Mouse (Mus musculus) liver, embryonic 14.5 days (tissue): ENCODE measurements around the gene Haspin. TPM values are rescaled to one million over a fixed set of nuclear protein-coding genes. Genes with fewer than 3 reads are reported as not detected.

Experiments used
- ATAC-seq: fragments of 200-750 bp; cut with Nextera tagmentation; 2 replicates; pipeline ENCODE4 v1.8.0; 2017; ENCODE audit warnings: moderate number of reproducible peaks, mild to moderate bottlenecking, moderate library complexity; ENCODE audit not compliant: insufficient read depth
- DNase-seq, 3 experiments: peaks; one replicate each; pipeline ENCODE4 v3.0.0-alpha.2; 2012 to 2013; ENCODE audit warnings: low read depth in 3 of 3, low spot score in 3 of 3
- H3K27ac ChIP-seq: fragments of 300-500 bp; sonication (generic); 2 replicates; pipeline ENCODE4 v1.5.1; 2014; ENCODE audit warnings: moderate library complexity, mild to moderate bottlenecking, control low read depth, inconsistent platforms
- H3K27me3 ChIP-seq: fragments of 300-500 bp; sonication (generic); 2 replicates; pipeline ENCODE4 v1.6.1; 2014; ENCODE audit warnings: mild to moderate bottlenecking, low read length, moderate library complexity; ENCODE audit not compliant: control insufficient read depth, insufficient read depth
- H3K36me3 ChIP-seq: fragments of 300-500 bp; sonication (generic); replicated peaks from 2 replicates; pipeline ENCODE4 v1.6.1; 2014; ENCODE audit warnings: low read depth; ENCODE audit not compliant: control insufficient read depth, insufficient read depth
- H3K4me1 ChIP-seq, 2 experiments: fragments of 200-500 bp in 1 of 2; fragments of 300-500 bp in 1 of 2; sonication (generic) in 1 of 2; replicated peaks; 2 replicates each; pipeline ENCODE4 v1.6.1; 2012 to 2014; ENCODE audit warnings: antibody characterized with exemption in 1 of 2, inconsistent platforms in 1 of 2, low read length in 1 of 2; ENCODE audit not compliant: control insufficient read depth in 2 of 2, insufficient read depth in 2 of 2
- H3K4me2 ChIP-seq: fragments of 300-500 bp; sonication (generic); 2 replicates; pipeline ENCODE4 v1.6.1; 2014; ENCODE audit warnings: low read depth, mild to moderate bottlenecking, control low read depth, moderate library complexity
- H3K4me3 ChIP-seq, 2 experiments: fragments of 200-500 bp in 1 of 2; fragments of 300-500 bp in 1 of 2; sonication (generic) in 1 of 2; 2 replicates each; pipeline ENCODE4 v1.5.1; 2012 to 2014; ENCODE audit warnings: low read depth in 2 of 2, low read length in 2 of 2, mild to moderate bottlenecking in 2 of 2, control low read depth in 1 of 2, inconsistent platforms in 1 of 2, moderate library complexity in 1 of 2; ENCODE audit not compliant: insufficient read depth in 1 of 2
- H3K9ac ChIP-seq: fragments of 300-500 bp; sonication (generic); replicated peaks from 2 replicates; pipeline ENCODE4 v1.6.1; 2014; ENCODE audit warnings: mild to moderate bottlenecking, control low read depth, moderate library complexity
- H3K9me3 ChIP-seq: fragments of 300-500 bp; sonication (generic); 2 replicates; pipeline ENCODE4 v1.6.1; 2016; ENCODE audit warnings: low read length, mixed read lengths; ENCODE audit not compliant: control insufficient read depth
- CTCF ChIP-seq: IDR thresholded peaks from 2 replicates; pipeline ENCODE4 v1.5.1; 2016; ENCODE audit warnings: antibody characterized with exemption, low read depth, control low read depth
- EP300 ChIP-seq: IDR thresholded peaks from 2 replicates; pipeline ENCODE4 v1.6.1; 2016; ENCODE audit warnings: antibody characterized with exemption, low read depth
- WGBS: fragments of 180-500 bp; shearing (Covaris S2); extraction: QIAGEN DNeasy Blood & Tissue Kit; methylation state at CpG from one replicate; pipeline ENCODE4 v1.1.7; 2014; ENCODE audit not compliant: insufficient replicate concordance; 5-methylcytosine and 5-hydroxymethylcytosine counted together
- polyA plus RNA-seq, 2 experiments: library from polyadenylated mRNA; depleted of rRNA in 1 of 2; stranded (reverse) in 1 of 2; unstranded in 1 of 2; fragments of >200 nt; fragmentation: Nextera tagmentation in 1 of 2; extraction: Ambion mirVana in 1 of 2; gene quantifications; 2 replicates each; pipeline versions ENCODE4 v1.2.1 to v1.2.3; 2012 to 2014

Gene Haspin
- polyA plus RNA-seq, 2 experiments, result 5.7 to 10.5 TPM

- Histone ChIP-seq H3K4me3 (no peak overlapping the region), H3K9me3 (no peaks in the 10 kb centered on the region), H3K4me1 (peaks cover 21 to 27% of the 10 kb centered on the region in 2 experiments), H3K36me3 (peaks cover 24% of the 10 kb centered on the region), H3K27ac (no peak overlapping the region), H3K4me2 (no peak overlapping the region), H3K9ac (no peak overlapping the region), H3K27me3 (no peaks in the 10 kb centered on the region)
- DNase-seq (no peak), ATAC-seq (no peak)
- 45% methylated on average over 6 of the region's 6 CpGs for WGBS
- no peak for TF ChIP-seq EP300
- no peak for TF ChIP-seq CTCF
These were observed 5.1 kb downstream of the Haspin start for GRCm38 (mm10) chr11:73132999-73133398.

GRCm38 (mm10) chr11:73131020-73131419 is 7.1 kb downstream of the Haspin start:
- peaks cover 20% of the 10 kb centered on the region for H3K36me3 ChIP-seq
- no peaks in the 10 kb centered on the region for H3K27me3 ChIP-seq
- H3K4me3 ChIP-seq, result no peak overlapping the region
- no peak for ATAC-seq
- H3K4me1 ChIP-seq, result peaks cover 13 to 18% of the 10 kb centered on the region in 2 experiments
- DNase-seq, result no peak
- WGBS, result 46% methylated on average over 7 of the region's 7 CpGs
- H3K4me2 ChIP-seq, result no peak overlapping the region
- TF ChIP-seq EP300 (no peak), CTCF (peak; percentile 62)
- no peak overlapping the region for H3K27ac ChIP-seq
- H3K9me3 ChIP-seq, result no peaks in the 10 kb centered on the region
- no peak overlapping the region for H3K9ac ChIP-seq

GRCm38 (mm10) chr11:73126495-73126894 is 11.6 kb downstream of the Haspin start:
- Histone ChIP-seq H3K4me3 (no peak overlapping the region), H3K27ac (no peak overlapping the region), H3K4me1 (no peaks in the 10 kb centered on the region), H3K9ac (no peak overlapping the region), H3K27me3 (no peaks in the 10 kb centered on the region), H3K9me3 (no peaks in the 10 kb centered on the region), H3K36me3 (peaks cover 1% of the 10 kb centered on the region), H3K4me2 (no peak overlapping the region)
- DNase-seq (no peak), ATAC-seq (peak; percentile 8; the same call in 1 of the 2 replicates)
- 83% methylated on average over 6 of the region's 6 CpGs for WGBS
- TF ChIP-seq CTCF (no peak), EP300 (no peak)

GRCm38 (mm10) chr11:73111414-73111813 is 26.7 kb downstream of the Haspin start:
- ATAC-seq (no peak), DNase-seq (no peak)
- Histone ChIP-seq H3K27me3 (no peaks in the 10 kb centered on the region), H3K9me3 (no peaks in the 10 kb centered on the region), H3K4me1 (peaks cover 0 to 13% of the 10 kb centered on the region in 2 experiments; a peak in 2 of 4 replicates), H3K4me2 (no peak overlapping the region), H3K9ac (no peak overlapping the region), H3K36me3 (no peaks in the 10 kb centered on the region), H3K4me3 (no peak overlapping the region), H3K27ac (no peak overlapping the region)
- 61% methylated on average over 6 of the region's 6 CpGs for WGBS
- TF ChIP-seq EP300 (no peak), CTCF (no peak)

GRCm38 (mm10) chr11:73109941-73110340 is 28.2 kb downstream of the Haspin start:
- Histone ChIP-seq H3K36me3 (no peaks in the 10 kb centered on the region), H3K9me3 (no peaks in the 10 kb centered on the region), H3K27me3 (no peaks in the 10 kb centered on the region), H3K4me1 (peaks cover 0 to 13% of the 10 kb centered on the region in 2 experiments; a peak in 2 of 4 replicates), H3K27ac (no peak overlapping the region), H3K4me3 (no peak overlapping the region), H3K9ac (no peak overlapping the region), H3K4me2 (no peak overlapping the region)
- WGBS, result 55% methylated on average over 3 of the region's 3 CpGs
- TF ChIP-seq EP300 (no peak), CTCF (no peak)
- no peak for DNase-seq
- no peak for ATAC-seq
